16 mouse cellular contexts compared by ENCODE assay signal in the genomic region with DNA sequence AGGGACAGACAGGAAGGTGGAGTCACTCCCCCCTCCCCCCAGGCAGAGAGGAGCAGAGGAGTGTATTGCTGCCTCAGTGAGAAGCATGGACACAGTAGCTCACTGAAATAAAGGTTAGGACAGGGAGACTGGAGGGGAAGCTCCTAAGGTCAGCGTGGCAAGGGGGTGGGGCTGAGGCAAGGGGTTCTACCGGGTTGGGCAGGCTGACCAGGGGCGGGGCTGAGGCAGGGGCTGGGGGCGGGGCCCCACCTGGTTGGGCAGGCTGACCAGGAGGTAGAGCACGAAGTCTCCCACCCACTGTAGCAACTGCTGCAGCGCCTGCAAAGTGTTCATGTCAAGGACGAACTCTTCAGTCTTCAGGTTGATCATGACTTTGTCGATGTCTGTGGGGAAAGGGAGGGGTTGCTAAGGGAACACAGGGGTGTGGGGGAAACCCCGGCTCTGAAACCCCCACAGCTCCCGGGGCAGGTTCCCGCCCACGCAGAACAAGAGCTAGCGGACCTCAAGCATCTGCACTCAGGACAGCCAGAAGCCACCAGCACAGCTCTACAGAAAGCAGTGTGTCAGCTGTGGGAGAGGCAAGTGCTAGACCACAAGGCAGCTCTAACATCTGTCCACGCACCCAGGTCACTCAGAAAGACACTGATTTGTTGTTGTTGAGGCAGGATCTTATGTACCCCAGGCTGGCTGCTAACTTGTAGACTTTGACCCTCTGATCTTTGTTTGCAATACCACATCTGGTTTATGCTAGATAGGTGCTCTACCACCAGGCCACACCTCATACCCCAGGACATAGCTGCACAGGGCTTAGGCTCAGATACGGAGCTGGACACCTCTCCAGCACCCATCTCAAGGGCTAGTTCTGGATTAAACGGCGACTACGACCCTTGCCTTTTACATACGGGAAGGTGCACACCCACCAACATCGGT. TPM values are rescaled to one million over a fixed set of nuclear protein-coding genes. Genes with fewer than 3 reads are reported as not detected.
DNase-seq lines count a peak whose midpoint lies in the region; ATAC-seq lines count a peak whose summit lies in the region.
"Had no signal": no experiment of that assay in that cellular context is flagged by ENCODE, and none has a peak within 500 bp of the region (broad histone marks: within the 10 kb centered on the region; RNA-seq: fewer than 3 reads in every experiment).

No protein-coding gene starts in this region.

- peaks cover 56% of the 10 kb centered on the region for H3K36me3 ChIP-seq in intestine, embryonic 14.5 days (ENCODE audit: control insufficient read depth, insufficient read depth, low read length)
- H3K36me3 ChIP-seq in liver, embryonic 12.5 days, result peaks cover 66% of the 10 kb centered on the region

- peak; percentile 35 for DNase-seq in adrenal gland, postnatal 14 days
- DNase-seq in adrenal gland, adult 18-20 months (ENCODE audit: low spot score in 2 of 2), result no peak
- DNase-seq in CD4-positive helper T cell, adult 2 months (ENCODE audit: low read depth, low spot score), result peak; percentile 60
- DNase-seq in intestine, embryonic 14.5 days (ENCODE audit: low spot score), result no peak
- no peak for DNase-seq in Muller cell, postnatal 12 days (ENCODE audit: inconsistent ontology term)
- no peak for DNase-seq in frontal cortex, adult 2 months (ENCODE audit: extremely low spot score in 1 of 2, low spot score in 1 of 2)
- DNase-seq: cerebellum, adult 11 months; heart, adult 18-20 months had no signal

- WGBS in intestine, embryonic 14.5 days, result 53% methylated on average over 20 of the region's 20 CpGs
- WGBS in liver, embryonic 12.5 days (ENCODE audit: insufficient replicate concordance), result 54% methylated on average over 20 of the region's 20 CpGs

- H3K4me2 ChIP-seq in intestine, embryonic 14.5 days (ENCODE audit: low read length), result no peak overlapping the region
- H3K4me2 ChIP-seq in liver, embryonic 12.5 days, result peak overlapping the region; percentile 31; the same call in 1 of the 2 replicates
- H3K4me2 ChIP-seq: embryonic facial prominence, embryonic 15.5 days; limb, embryonic 15.5 days had no signal

- H3K4me3 ChIP-seq in intestine, embryonic 14.5 days (ENCODE audit: low read depth, low read length), result no peak overlapping the region
- no peak overlapping the region for H3K4me3 ChIP-seq in liver, embryonic 12.5 days
- H3K4me3 ChIP-seq: embryonic facial prominence, embryonic 15.5 days; limb, embryonic 15.5 days had no signal

- no peak overlapping the region for H3K9ac ChIP-seq in intestine, embryonic 14.5 days (ENCODE audit: low read length)
- H3K9ac ChIP-seq in liver, embryonic 12.5 days, result no peak overlapping the region
- H3K9ac ChIP-seq: embryonic facial prominence, embryonic 15.5 days; limb, embryonic 15.5 days had no signal

- peaks cover 6% of the 10 kb centered on the region; the same call in 1 of the 2 replicates for H3K4me1 ChIP-seq in intestine, embryonic 14.5 days (replicated peaks; ENCODE audit: control insufficient read depth, insufficient read depth, low read length)
- H3K4me1 ChIP-seq in liver, embryonic 12.5 days, result peaks cover 10% of the 10 kb centered on the region
- H3K4me1 ChIP-seq: limb, embryonic 15.5 days had no signal

- H3K9me3 ChIP-seq in intestine, embryonic 14.5 days (ENCODE audit: control insufficient read depth, low read length), result no peaks in the 10 kb centered on the region
- H3K9me3 ChIP-seq in liver, embryonic 12.5 days (replicated peaks), result no peaks in the 10 kb centered on the region
- H3K9me3 ChIP-seq: embryonic facial prominence, embryonic 15.5 days; limb, embryonic 15.5 days; megakaryocyte, embryonic 14.5 days had no signal

- H3K27me3 ChIP-seq in intestine, embryonic 14.5 days (replicated peaks; ENCODE audit: control insufficient read depth, insufficient read depth, low read length), result no peaks in the 10 kb centered on the region
- no peaks in the 10 kb centered on the region for H3K27me3 ChIP-seq in liver, embryonic 12.5 days (replicated peaks)
- H3K27me3 ChIP-seq: embryonic facial prominence, embryonic 15.5 days; limb, embryonic 15.5 days; megakaryocyte, embryonic 14.5 days had no signal

- H3K27ac ChIP-seq in intestine, embryonic 14.5 days (ENCODE audit: low read depth), result no peak overlapping the region
- H3K27ac ChIP-seq in liver, embryonic 12.5 days, result peak overlapping the region; percentile 18; the same call in 1 of the 2 replicates
- H3K27ac ChIP-seq: embryonic facial prominence, embryonic 15.5 days; limb, embryonic 15.5 days had no signal

- peak; percentile 18; the same call in 1 of the 2 replicates for ATAC-seq in intestine, embryonic 14.5 days (replicated peaks; ENCODE audit: low FRiP score, low TSS enrichment, low read depth)
- ATAC-seq in liver, embryonic 12.5 days, result peak; percentile 56
- ATAC-seq in frontal cortex, adult (ENCODE audit: low TSS enrichment), result no peak

RNA-seq across cellular contexts. Expression of gene Cfd, which starts 6.9 kb away (rescaled TPM):
- 561 and 750 TPM in 2 replicates for total RNA-seq in adrenal gland, postnatal 14 days (2021)
- 1,000 to 10,000 TPM; 1,757 to 2,495 TPM for total RNA-seq in adrenal gland, adult 18-20 months (2021)
- not detected in 2 replicates for polyA plus RNA-seq in intestine, embryonic 14.5 days (2014; fragmentation: Nextera tagmentation; extraction: Ambion mirVana)
- not detected in 2 replicates for polyA plus RNA-seq in liver, embryonic 12.5 days (2016; fragmentation: Nextera tagmentation; extraction: Ambion mirVana)
- polyA plus RNA-seq in frontal cortex, adult 2 months (2012; rRNA removed), result 1.1 and 3.5 TPM in 2 replicates
- total RNA-seq: hematopoietic stem cell, adult 5-6 weeks; layer of hippocampus, postnatal 14 days had no signal
- polyA plus RNA-seq: embryonic facial prominence, embryonic 15.5 days; limb, embryonic 15.5 days had no signal

RNA-seq across cellular contexts. Expression of gene Med16, which starts 11.1 kb away (rescaled TPM):
- total RNA-seq in adrenal gland, postnatal 14 days (2021), result 32.0 and 38.4 TPM in 2 replicates
- total RNA-seq in adrenal gland, adult 18-20 months (2021), result 10 to 100 TPM; 32.7 to 40.7 TPM
- 42.0 and 46.3 TPM in 2 replicates for polyA plus RNA-seq in intestine, embryonic 14.5 days (2014; fragmentation: Nextera tagmentation; extraction: Ambion mirVana)
- polyA plus RNA-seq in liver, embryonic 12.5 days (2016; fragmentation: Nextera tagmentation; extraction: Ambion mirVana), result 26.6 and 27.4 TPM in 2 replicates
- 75.9 and 80.7 TPM in 2 replicates for polyA plus RNA-seq in frontal cortex, adult 2 months (2012; rRNA removed)

RNA-seq across cellular contexts. Expression of gene Elane, which starts 11.5 kb away (rescaled TPM):
- 0.70 TPM in 1 of 2 replicates, not detected in the other for total RNA-seq in adrenal gland, postnatal 14 days (2021)
- total RNA-seq in adrenal gland, adult 18-20 months (2021), result not detected
- polyA plus RNA-seq in intestine, embryonic 14.5 days (2014; fragmentation: Nextera tagmentation; extraction: Ambion mirVana), result 0.55 TPM in 1 of 2 replicates, not detected in the other
- 12.1 and 15.4 TPM in 2 replicates for polyA plus RNA-seq in liver, embryonic 12.5 days (2016; fragmentation: Nextera tagmentation; extraction: Ambion mirVana)
- polyA plus RNA-seq in frontal cortex, adult 2 months (2012; rRNA removed), result 0.27 TPM in 1 of 2 replicates, not detected in the other
- total RNA-seq: heart, adult 18-20 months; layer of hippocampus, postnatal 14 days had no signal

RNA-seq across cellular contexts. Expression of gene Gm26602, which starts 13.1 kb away (rescaled TPM):
- total RNA-seq in adrenal gland, postnatal 14 days (2021), result not detected in 2 replicates
- total RNA-seq in adrenal gland, adult 18-20 months (2021), result not detected
- not detected in 2 replicates for polyA plus RNA-seq in intestine, embryonic 14.5 days (2014; fragmentation: Nextera tagmentation; extraction: Ambion mirVana)
- 0.98 and 11.0 TPM in 2 replicates for polyA plus RNA-seq in liver, embryonic 12.5 days (2016; fragmentation: Nextera tagmentation; extraction: Ambion mirVana)
- polyA plus RNA-seq in frontal cortex, adult 2 months (2012; rRNA removed), result not detected in 2 replicates
- total RNA-seq: adrenal gland, postnatal 36 days; heart, adult 18-20 months; hematopoietic stem cell, adult 5-6 weeks; layer of hippocampus, postnatal 14 days had no signal
- polyA plus RNA-seq: limb, embryonic 15.5 days had no signal

RNA-seq across cellular contexts. Expression of gene Kiss1r, which starts 19.2 kb away (rescaled TPM):
- 0.98 and 1.5 TPM in 2 replicates for total RNA-seq in adrenal gland, postnatal 14 days (2021)
- total RNA-seq in adrenal gland, adult 18-20 months (2021), result 1 to 10 TPM; 1.0 to 2.2 TPM
- 0.46 and 0.51 TPM in 2 replicates for polyA plus RNA-seq in intestine, embryonic 14.5 days (2014; fragmentation: Nextera tagmentation; extraction: Ambion mirVana)
- polyA plus RNA-seq in liver, embryonic 12.5 days (2016; fragmentation: Nextera tagmentation; extraction: Ambion mirVana), result 0.35 and 0.43 TPM in 2 replicates
- 10.7 and 11.8 TPM in 2 replicates for polyA plus RNA-seq in frontal cortex, adult 2 months (2012; rRNA removed)

Comparison
In these comparisons a context has a peak if more than half of its experiments do, and no peak if none do; other contexts are left out.
1. DNase-seq: peak in adrenal gland, postnatal 14 days (single experiment) and CD4-positive helper T cell, adult 2 months (single experiment); none in adrenal gland, adult 18-20 months (0 of 2), intestine, embryonic 14.5 days (single experiment), Muller cell, postnatal 12 days (single experiment) and frontal cortex, adult 2 months (0 of 2).